Mouse (Mus musculus): ENCODE measurements around the gene Accsl.

DNA sequence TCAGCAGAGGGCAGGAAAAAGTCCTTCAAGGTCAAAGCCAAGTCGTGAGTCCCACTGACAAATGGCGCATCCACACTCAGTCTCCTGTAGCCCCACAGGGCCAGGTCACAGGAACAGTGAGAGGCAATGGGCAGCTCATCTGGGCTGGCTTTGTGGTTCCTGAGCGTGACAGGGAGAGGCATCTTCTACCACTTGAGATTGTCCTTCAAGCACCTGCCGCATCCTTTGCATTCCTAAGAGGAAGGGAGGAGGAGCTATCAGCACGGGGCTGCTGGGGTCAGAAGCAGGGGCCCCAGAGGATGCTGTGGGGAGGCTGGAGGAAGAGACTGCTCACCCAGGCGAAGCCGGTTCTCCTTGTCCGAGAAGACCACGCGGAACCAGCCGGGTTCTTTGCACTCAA lies 33.4 kb downstream of the Accsl start:
- TF ChIP-seq GATA1 (IDR thresholded peaks at IDR 0.05; ENCODE audit: borderline replicate concordance, low read length) (no peak), TAL1 (conservative IDR thresholded peaks at IDR 0.05; ENCODE audit: low read depth, low read length) (no peak), CTCF (IDR thresholded peaks at IDR 0.05; ENCODE audit: low read depth, low read length) (no peak)
